Mouse (Mus musculus) layer of hippocampus, adult 18-20 months (tissue): ENCODE results near the gene Krtap10-10. TPM values are rescaled to one million over a fixed set of nuclear protein-coding genes. Genes with fewer than 3 reads are reported as not detected.

ENCODE experiments used
- DNase-seq, 2 experiments: peaks; one replicate each; pipeline ENCODE4 v3.0.0; 2022; ENCODE audit warnings: low spot score in 2 of 2
- total RNA-seq, 2 experiments: library from RNA; stranded (reverse); gene quantifications; 2 replicates each; pipeline ENCODE4 v1.2.3; 2021

Krtap10-10 gene
- total RNA-seq, 2 experiments from 2014 or later = not detected

DNA sequence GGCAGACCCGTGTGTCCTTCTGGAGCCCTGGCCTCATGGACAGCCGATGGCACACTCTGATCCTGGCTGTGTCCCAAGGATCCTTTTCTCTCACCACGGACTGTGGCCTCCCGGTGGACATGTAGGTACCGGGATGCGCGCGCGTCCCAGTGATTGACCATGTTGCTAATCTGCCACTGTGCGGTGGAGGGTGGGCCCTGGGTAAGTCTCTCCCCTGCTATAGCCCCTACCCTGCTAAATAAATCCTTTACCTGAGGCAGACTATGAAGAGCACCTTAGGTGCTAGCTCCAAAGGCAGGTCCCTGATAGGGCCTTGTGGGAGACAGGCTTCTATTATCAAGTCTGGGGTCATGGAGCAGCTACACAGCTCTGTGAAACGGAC lies 29.0 kb downstream of the Krtap10-10 start:
- DNase-seq = no peak

DNA sequence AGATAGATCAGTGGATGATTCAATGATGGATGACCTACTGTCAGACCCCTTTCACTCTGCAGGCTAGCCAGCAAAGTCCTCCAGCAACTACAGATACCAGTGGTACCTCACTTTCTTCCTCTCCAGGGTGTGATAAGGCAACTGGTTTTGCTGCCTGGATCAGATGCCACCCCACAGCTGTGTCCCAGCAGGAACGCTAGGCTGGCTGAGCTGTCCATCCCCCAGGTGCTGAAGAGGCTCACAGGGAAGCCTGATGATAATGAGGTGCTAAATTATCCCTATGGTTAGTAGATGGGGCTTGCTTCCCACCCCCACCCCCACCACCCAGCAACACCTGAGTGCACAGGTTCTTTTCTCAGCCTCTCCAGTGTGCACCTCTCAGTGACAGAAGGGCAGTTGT lies 31.8 kb downstream of the Krtap10-10 start:
- no peak for DNase-seq

DNA sequence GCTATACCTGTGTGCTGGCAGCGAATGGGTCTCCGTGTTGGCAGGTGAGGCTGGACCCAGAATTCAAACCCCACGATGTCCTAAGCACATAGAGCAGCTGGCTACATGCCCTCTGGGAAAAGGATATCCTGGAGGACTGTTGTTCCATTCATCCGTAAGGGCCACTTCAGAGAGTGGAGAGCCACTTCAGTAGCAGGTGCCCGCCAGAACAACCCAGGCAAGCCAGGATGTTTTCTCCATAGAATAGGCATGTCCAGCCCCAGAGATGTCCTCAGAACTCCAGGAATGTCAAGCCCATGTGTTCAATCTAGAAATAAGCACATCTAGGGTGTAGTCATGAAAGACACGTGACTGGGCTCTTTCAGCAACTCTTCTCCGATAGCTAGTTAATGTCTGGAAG lies 33.9 kb downstream of the Krtap10-10 start:
- no peak for DNase-seq

DNA sequence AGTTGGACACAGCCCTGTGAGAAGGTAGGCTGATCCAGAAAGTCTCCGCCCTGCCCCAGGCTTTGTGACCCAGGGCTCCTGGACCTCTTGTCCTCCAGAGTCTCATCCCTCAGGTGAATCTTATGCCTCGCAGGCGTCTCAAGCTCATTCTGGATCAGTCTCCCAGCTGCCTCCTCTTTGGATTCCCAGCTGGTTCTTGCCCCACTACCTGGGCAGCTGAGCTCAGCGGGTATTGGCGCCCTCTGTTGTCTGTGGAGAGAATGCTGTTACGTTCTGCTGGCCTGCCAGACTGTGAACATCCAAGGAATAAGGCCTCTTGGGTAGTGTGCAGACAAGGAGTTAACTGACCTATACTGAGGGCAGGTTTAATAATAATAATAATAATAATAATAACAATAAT lies 43.2 kb downstream of the Krtap10-10 start:
- DNase-seq = peak in 1 of 2 experiments; percentile 51

DNA sequence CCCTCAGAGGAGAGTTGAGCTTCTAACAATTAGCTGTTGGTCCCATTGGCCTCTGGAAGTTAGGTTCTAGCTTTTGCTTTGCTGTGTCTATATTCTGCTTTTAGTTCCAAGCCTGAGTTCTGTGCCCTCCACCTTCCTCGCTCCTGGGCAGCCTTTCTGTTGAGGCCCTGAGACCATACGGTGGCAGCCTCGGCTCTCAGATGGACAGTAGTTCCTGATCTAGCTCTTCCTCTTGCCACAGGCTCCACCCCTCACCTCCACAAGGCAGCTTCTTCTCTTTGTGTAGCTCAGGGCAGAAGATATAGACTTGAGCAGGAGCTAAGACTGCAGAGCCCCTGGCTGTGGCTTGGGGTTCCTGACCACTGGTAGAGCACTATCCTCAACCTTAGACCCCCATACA lies 44.6 kb downstream of the Krtap10-10 start:
- no peak for DNase-seq

DNA sequence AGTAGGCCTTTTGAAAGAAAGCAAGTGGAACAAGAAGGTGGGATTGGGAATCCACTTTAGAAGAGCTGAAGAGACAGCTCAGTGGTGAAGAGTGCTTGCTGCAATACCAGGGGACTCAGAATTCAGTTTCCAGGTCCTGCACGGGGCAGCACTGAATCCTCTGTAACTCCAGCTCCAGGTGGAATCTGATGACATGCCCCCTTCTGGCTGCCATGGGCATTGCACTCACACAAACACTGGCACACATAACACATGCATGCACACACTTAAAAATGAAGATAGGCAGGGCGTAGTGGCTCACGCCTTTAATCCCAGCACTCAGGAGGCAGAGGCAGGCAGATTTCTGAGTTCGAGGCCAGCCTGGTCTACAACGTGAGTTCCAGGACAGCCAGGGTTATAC lies 46.8 kb downstream of the Krtap10-10 start:
- DNase-seq = no peak

DNA sequence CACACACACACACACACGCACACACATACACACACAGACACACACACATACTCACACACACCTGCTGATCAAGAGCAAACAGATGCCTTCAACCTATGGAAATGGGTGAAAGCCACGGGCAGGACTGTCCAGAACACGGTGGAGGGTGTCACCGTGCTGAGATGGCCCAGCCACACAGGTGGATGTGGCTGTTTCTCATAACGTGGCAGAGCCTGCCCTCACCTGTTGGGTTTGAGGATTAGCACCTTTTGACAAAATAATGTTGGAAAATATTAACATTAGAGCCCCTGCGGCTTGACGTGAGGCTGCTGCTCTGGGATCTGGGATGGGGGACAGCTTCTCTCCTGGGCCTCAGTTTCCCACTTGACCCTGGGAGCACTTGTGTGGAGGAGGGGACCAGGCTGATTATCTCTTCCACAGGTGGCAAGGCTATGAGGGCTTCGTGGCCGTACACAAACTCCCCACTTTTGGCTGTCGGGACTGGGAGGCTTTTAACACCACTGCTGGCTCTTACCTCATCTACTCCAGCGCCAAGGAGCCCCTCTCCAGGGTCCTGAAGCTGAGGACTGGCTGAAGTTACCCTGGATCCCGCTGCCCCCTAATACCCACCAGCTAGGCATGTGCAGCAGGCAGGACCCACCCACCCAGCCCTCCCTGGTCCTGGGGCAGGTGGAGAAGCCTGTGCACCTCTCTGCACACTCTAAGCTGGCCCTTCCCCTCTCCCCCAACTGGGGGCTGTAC lies 50.4 kb downstream of the Krtap10-10 start:
- no peak for DNase-seq

Other genes with a start within 250 kb of the Krtap10-10 start
- 100 to 1,000 TPM; 144 to 147 TPM for gene Sumo3, start 229.8 kb upstream of the Krtap10-10 start, total RNA-seq
- 10 to 100 TPM; 31.6 to 32.6 TPM for gene Gm49325, start 229.8 kb upstream of the Krtap10-10 start, total RNA-seq
- gene Ube2g2, start 213.7 kb upstream of the Krtap10-10 start, total RNA-seq = 10 to 100 TPM; 84.7 to 86.9 TPM
- gene Tspear, start 149.4 kb upstream of the Krtap10-10 start, total RNA-seq = under 1 TPM in 1 of 2 experiments, not detected in 1; 0.20 TPM
- gene Gm19402, start 145.2 kb upstream of the Krtap10-10 start, total RNA-seq = not detected
- not detected for gene Gm9508, start 138.7 kb upstream of the Krtap10-10 start, total RNA-seq
- not detected for gene Gm10272, start 129.3 kb upstream of the Krtap10-10 start, total RNA-seq
- gene Gm10024, start 124.5 kb upstream of the Krtap10-10 start, total RNA-seq = not detected
- gene Gm10142, start 120.1 kb upstream of the Krtap10-10 start, total RNA-seq = not detected
- not detected for gene Krtap12-1, start 115.3 kb upstream of the Krtap10-10 start, total RNA-seq
- gene Gm10100, start 109.5 kb upstream of the Krtap10-10 start, total RNA-seq = not detected
- not detected for gene Gm18596, start 93.3 kb upstream of the Krtap10-10 start, total RNA-seq
- gene Gm9736, start 84.6 kb upstream of the Krtap10-10 start, total RNA-seq = not detected
- not detected for gene Gm3233, start 76.3 kb upstream of the Krtap10-10 start, total RNA-seq
- not detected for gene Gm3238, start 64.6 kb upstream of the Krtap10-10 start, total RNA-seq
- gene Gm7138, start 59.0 kb upstream of the Krtap10-10 start, total RNA-seq = not detected
- not detected for gene Gm3250, start 53.4 kb upstream of the Krtap10-10 start, total RNA-seq
- not detected for gene Gm7137, start 47.7 kb upstream of the Krtap10-10 start, total RNA-seq
- gene Gm9639, start 40.9 kb upstream of the Krtap10-10 start, total RNA-seq = not detected
- gene Gm19668, start 36.8 kb upstream of the Krtap10-10 start, total RNA-seq = not detected
- gene Gm9507, start 24.1 kb upstream of the Krtap10-10 start, total RNA-seq = not detected
- not detected for gene Gm2696, start 21.3 kb upstream of the Krtap10-10 start, total RNA-seq
- not detected for gene Krtap10-4, start 8.9 kb upstream of the Krtap10-10 start, total RNA-seq
- gene Gm36176, start 10.9 kb downstream of the Krtap10-10 start, total RNA-seq = not detected
- gene Gm10318, start 16.9 kb downstream of the Krtap10-10 start, total RNA-seq = not detected
- not detected for gene Gm3285, start 26.0 kb downstream of the Krtap10-10 start, total RNA-seq
- 1 to 10 TPM; 3.8 to 5.0 TPM for gene Lrrc3, start 66.6 kb downstream of the Krtap10-10 start, total RNA-seq
- gene Trpm2, start 134.6 kb downstream of the Krtap10-10 start, total RNA-seq = 10 to 100 TPM; 37.9 to 40.8 TPM
- 10 to 100 TPM; 39.9 to 40.5 TPM for gene 1810043G02Rik, start 142.6 kb downstream of the Krtap10-10 start, total RNA-seq
- gene Pfkl, start 174.1 kb downstream of the Krtap10-10 start, total RNA-seq = 100 to 1,000 TPM; 217 to 223 TPM
- 1 to 10 TPM in 1 of 2 experiments, under 1 TPM in 1; 0.74 to 1.2 TPM for gene Dnmt3l, start 206.0 kb downstream of the Krtap10-10 start, total RNA-seq
- under 1 TPM; 0.64 to 0.79 TPM for gene Aire, start 207.7 kb downstream of the Krtap10-10 start, total RNA-seq
- gene Icosl, start 233.4 kb downstream of the Krtap10-10 start, total RNA-seq = 10 to 100 TPM; 12.1 to 12.7 TPM